Mouse (Mus musculus): ENCODE results near the gene Arhgef25.

Arhgef25 gene

DNA sequence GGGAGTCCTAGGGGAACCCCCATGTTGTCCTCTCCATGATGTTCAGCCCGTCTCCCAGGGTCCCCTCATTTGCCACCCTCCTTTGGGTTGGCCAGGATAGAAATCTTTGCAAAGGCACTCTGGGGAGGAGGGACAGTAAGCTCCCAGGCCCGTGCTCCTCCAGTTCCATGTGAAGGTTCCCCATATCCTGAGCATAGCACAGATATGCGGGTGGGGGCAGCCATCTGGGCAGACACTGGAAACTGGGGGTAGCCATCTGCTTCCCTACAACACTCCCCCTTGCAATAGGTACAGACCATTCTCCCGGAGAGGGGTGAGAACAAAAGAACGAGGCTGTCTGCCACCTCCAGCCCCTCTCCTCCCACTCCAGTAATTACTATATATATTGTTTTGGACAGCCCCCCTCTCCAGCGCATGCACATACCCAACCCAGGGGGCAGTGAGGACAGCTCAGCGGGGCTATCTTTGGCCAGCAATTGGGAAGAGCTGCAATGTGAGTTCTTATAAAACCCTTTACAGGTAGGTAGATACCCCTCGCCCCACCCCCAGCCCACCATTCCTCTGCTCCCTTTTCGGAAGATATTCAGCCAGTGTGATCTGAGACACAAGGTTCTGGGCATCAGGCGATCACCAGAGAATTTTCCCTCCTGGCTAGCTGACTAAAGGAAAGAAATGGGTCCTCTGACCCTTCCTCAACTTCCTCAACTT lies 2.4 kb downstream of the Arhgef25 start:
- CTCF ChIA-PET: interaction anchor here (0.5 to 0.7 kb wide), 2 partner anchors 19 to 37 kb away, joined by 3 to 4 read pairs; no protein-coding TSS in a partner anchor

DNA sequence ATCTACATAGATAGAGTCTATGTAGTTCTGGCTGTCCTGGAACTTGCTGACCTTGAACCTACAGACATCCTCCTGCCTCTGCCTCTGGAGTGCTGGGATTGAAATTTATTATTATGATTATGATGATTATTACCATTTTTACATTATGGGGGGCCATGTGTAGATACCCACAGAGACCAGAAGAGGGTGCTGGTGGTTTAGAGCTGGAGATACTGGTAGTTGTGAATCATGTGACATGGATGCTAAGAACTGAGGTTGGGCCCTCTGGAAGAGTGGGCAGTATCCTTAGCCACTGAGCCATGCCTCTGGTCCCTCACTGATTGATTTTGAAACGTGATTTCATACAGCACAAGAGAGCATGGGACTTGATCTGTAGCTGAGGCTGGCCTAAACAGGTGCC lies 3.4 kb downstream of the Arhgef25 start:
- CTCF ChIA-PET: no interaction called here

DNA sequence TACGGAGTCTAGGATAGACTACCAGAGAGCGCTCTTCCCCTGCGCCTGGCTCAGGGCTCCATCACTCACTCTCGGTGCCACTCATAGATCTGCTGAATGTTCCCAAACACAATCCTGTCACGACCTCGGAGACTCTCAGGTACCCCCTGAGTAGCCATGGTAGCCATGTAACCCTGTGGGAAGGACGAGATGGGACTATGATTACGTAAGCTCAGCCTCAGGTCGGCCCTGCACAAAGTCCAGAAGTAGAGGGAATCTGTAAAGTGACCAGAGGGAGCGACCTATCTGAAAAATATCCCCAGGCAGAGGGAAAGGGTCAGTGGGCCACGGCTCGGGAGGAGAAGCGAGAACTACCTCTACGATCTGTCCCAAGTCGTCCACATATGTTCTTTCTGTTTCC lies 4.4 kb downstream of the Arhgef25 start:
- CTCF ChIA-PET: interaction anchor here (0.5 kb wide), 1 partner anchor 15 kb away, joined by 3 read pairs; no protein-coding TSS in a partner anchor

DNA sequence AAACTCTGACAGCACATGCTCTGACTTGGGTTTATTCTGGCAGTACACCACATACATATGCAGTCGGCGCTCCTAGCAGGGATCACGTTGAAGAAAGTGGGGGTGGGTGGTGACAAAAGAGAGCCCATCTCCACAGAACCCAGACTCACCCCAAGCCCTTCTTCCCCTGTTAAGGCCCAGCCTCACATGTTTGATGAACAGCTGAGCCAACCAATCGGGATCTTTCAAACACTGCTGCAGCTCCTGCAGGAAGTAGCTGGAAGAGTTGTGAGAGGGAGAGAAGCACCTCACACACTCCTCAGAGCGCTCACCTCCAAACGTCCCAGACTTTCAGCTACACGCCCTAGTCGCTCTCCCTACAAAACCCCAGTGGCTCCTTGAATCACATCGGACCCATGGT lies 4.8 kb downstream of the Arhgef25 start:
- CTCF ChIA-PET: interaction anchor here (0.5 kb wide), 1 partner anchor 15 kb away, joined by 3 read pairs; no protein-coding TSS in a partner anchor

DNA sequence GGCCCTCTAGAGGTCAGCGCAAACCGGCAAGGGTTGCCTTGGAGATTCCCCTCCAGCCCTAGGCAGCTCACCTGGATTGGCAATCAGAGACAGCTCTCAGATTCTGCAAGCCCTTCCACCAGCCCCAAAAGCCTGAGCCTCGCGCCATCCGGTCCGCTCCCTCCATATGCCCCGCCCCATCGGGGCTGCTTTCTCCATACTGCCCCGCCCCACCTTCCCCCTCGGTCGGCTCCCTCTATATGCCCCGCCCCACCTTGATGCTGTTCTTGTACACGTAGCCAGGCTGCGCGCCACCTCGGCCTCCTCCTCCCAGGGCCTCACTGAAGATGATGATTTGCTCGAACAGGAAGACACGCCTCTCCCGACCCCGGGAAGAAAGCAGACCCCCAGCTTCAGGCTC lies 6.1 kb downstream of the Arhgef25 start:
- CTCF ChIA-PET: interaction anchor here (0.7 kb wide), 1 partner anchor 1228 kb away, joined by 3 read pairs; the partner anchor contains the start of genes Nabp2 and Rnf41

DNA sequence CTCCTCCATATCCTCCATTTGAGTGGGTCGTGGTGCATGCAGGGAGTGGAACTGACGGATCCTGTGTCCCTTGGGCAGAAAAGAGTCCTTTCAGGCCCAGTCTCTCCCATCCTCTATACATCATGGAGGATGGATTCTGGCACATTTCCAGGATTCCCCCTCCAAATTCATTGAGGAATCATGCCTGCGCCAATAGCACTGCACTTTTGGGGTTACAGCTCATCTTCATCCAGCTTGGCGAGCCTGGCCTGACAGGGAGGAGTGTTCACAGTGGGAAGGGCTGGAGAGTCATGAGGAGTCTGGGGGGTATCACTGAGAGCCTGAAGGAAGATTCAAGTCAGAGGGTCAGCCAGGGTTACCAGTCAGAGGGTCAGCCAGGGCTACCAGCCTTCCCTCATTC lies 7.3 kb downstream of the Arhgef25 start:
- CTCF ChIA-PET: no interaction called here

DNA sequence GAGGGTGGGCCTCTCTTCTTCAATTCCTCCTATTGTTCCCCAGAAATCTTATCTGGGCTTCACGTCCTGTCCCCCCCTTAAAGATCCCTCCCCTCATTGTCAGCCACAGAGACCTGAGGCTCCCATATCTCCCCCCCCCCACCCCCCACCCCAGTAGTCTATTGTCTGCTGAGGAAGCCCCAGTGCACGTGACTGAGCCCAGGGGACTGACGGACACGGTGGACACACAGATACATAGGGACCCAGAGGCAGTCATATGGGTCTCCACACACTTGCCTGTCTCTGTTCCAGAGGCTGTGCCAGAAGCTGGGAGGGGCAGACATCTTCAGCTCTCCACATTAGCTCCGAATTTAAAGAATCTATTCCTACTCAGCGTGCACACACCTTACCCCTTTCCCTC lies 8.3 kb downstream of the Arhgef25 start:
- CTCF ChIA-PET: no interaction called here

DNA sequence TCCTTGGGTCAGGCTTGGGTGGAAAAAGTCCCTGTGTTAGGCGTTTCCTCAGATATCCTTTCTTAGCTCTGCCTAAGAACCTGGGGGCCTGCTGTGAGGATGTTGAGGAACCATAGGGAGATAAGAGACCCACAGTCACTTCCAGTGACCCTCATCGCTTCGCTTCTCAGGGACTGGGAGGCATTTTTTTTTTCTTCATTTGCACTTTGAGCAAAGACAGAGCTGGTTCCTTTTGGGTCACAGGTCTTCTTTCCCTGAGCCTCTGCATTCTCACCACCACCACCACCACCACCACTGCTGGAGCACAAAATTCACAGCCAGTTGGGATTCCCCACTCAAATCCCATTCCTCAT lies 9.2 kb downstream of the Arhgef25 start:
- CTCF ChIA-PET: interaction anchor here (0.7 to 0.9 kb wide), 2 partner anchors 13 to 44 kb away, joined by 3 to 4 read pairs; no protein-coding TSS in a partner anchor

DNA sequence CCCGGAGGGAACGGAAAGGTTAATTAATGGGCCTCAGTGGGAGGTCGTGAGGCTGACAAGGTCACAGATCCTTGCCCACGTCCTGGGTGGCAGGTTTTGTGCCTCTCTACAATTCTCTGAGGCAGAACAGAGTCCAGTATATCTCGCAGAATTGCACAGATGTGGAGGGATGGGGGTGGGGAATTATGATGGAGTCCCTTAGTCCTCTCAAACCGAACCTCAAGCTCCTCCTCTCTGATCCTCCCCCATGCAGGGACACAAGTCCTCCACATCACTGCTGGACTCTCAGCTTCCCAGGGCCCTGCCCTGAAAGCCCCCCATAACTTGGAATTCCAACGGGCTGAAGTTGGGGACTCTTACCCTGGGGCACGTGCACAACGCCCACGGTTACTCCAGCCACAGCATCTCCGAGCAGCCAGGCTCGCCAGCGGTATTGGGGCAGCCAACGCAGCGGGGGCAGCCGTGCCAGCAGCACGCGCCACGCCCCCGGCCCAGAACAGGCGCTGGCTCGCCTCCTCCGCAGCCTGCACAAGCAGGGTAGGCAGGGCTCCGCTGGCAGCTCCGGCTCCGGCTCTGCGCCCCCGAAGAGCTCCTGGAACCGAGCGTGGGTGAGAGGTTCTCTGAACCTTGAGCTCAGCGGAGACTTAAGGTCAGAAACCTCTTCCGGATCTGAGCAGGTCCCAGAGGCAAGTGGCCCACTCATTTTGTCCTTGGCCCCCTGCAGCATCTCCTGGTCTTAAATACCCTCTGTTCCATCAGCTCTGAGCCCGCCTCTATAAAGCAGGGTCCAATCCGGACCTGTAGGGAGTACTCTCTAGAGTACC lies 9.8 kb downstream of the Arhgef25 start, which contains the start of gene Slc26a10:
Slc26a10 (minus strand) TSS at position 775 of the 824 bp plus-strand sequence.
- CTCF ChIA-PET: interaction anchor here (0.6 to 0.9 kb wide), 4 partner anchors 14 to 65 kb away, joined by 3 to 4 read pairs (median 4); no protein-coding TSS in a partner anchor

DNA sequence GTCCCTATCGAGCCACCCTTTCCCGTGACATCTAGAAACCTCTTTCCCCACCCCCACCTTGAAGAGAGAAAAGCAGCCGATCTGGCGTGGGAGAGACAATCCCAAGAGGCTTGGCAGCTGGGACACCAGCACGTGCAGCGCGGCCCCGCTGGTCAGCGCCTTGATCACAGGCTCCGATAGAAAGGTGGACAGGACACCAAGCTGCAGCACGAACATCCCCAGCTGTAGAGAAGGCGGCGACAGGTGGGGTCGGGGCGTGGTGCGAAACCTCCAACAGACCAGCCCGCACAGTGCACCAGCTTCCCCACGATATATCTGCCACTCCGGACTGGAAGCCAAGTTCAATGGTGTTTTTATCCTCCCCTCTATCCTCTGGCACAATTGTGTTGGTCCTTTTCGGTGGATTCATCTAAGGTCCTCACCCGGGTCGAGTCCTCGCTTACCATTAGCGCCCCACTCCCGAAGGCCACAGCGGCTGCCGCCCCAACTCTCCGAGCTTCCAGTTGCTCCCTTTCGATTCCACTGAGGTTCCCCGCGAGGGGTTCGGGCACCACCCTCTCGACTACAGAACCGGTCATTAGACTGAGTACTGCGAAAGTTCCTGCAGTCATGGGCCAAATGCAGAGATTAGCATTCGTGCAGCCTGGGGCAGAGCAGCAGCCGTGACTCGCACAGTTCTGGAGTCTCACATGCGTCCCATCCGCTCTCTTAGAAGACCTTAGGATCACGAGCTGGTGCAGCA lies 11.4 kb downstream of the Arhgef25 start:
- CTCF ChIA-PET: interaction anchor here (0.7 to 1.4 kb wide), 2 partner anchors 10 to 147 kb away, joined by 3 read pairs; no protein-coding TSS in a partner anchor

DNA sequence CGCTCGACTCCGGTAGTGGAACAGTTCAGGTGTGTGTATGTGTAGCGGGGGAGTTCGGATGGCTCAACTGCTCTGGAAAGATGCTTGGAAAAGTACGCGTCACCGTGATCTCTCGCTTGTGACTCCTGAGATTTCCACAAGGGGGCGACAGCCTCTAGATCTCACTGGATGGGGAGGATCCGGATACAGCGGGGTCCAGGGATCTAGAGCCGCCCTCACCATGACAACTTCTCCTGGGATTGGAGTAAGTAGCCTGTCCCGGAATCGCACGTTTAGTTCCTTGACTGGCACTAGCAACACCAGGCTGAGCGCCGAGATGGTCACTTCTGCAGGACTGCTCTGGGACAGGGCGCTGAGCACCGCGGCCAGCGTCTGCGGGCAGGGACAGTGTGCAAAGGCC lies 12.2 kb downstream of the Arhgef25 start:
- CTCF ChIA-PET: no interaction called here

DNA sequence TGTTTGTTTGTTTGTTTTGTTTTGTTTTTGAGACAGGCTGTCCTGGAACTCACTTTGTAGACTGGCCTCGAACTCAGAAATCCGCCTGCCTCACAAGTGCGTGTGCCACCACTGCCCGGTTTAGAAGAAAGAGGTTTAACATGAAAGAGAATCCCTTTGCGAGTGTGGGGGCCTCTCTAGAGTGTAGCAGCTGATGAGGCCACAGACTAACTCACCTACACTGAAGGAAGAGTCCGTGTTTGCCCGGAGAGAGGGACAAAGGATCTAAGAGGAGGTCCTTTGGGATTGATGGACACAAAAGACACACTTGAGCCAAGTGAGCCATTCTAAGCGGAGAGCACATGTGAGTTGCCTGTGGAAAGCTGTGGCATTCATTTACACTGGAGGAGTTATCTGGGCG lies 12.6 kb downstream of the Arhgef25 start:
- CTCF ChIA-PET: no interaction called here

DNA sequence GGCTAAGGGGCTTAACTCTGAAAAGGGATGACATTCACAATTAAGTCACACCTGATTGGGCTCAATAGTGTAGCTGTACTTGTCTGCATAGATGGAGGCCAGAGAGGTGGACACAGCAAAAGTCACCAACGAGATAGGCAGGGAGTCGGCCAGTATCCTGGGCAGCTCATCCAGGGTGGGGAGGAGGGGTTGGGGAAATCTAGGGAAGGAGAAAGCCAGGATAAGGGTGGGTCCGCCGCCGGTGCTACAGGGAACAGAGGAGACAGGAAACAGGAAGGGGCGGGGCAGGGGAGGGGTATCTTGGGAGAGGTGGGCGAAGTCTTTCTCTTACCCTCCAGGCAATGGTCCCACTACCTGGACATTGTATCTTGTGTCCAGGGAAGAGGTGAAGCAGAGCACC lies 13.1 kb downstream of the Arhgef25 start:
- CTCF ChIA-PET: no interaction called here

DNA sequence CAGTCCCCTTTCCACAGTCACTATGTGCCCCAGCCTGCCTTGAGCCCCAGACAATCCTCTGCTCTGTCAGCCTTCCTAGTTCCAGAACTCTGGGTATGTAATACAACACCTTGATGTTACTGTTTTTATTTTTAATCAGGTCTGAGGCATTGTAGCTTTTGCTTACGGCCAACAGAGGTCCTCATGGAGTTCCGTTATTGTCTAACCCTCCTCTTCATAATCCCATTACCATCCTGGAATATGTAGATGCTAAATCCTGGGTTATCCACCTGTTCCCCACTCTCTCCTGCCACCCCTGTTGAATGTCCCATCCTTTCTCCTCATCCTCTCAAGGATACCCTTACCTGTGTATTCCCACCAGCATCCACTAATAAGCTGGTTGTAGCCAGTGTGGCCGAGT lies 13.7 kb downstream of the Arhgef25 start:
- CTCF ChIA-PET: no interaction called here

DNA sequence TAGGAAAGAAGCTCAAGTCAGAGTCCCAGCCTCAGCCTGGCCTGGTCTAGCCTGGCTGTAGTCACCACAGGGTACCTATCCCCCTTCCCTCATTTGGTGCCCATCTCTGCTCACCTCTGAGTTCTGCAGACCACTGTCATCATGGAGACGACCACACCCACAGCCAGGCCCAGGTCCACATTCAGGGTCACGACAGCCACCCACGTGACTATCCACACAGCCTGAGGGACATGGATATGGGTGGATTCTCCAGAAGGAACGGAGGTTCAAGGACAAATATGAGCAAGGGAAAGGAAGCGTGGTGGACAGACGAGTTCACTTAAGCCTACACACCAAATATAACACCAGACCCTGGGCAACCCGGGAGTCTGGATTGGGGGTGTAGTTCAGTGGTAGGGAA lies 15.7 kb downstream of the Arhgef25 start:
- CTCF ChIA-PET: interaction anchor here (1.7 kb wide), 1 partner anchor 50 kb away, joined by 6 read pairs; no protein-coding TSS in a partner anchor

DNA sequence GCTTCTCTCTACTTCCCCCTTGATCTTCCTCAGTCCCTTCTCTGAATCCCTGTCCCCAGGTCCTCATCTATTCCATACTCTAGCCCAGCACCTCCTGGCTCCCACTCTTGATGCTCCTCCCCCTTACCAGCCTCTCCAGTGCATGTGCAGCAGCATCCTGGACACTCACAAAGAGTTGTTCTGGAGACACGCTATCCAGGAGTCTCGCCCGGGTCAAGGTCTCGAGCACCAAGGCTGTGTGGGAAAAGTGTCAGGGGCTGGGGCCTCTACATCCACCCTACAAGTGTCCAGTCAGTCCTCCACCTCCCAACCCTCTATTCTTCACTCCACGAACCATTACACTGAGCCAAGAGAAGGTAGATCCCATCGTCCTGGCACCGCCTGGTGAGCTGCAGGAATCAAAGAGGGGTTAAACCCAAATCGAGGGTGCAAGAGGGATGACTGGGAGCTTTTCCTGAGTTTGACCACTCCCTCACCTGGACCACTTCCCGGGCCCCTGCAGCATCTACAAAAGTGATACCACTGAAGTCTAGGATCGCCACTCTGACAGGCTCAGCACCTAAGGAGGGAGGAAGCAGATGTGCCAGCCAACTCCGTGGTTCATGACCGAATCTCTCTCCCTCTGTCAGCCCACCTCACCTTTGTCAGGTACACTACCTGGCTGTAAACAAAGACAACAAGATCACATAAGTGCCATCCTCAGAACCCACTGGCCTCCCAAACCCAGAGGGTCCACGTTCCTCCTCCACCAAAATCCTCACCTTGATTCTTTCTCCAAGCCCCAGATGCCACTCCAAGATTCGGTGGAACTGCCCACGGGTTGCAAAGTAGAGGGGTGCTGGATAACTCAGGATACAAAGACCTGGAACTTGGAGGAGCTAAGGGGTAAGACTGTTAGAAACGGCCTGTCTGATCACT lies 16.5 kb downstream of the Arhgef25 start:
- CTCF ChIA-PET: interaction anchor here (0.6 to 1.7 kb wide), 2 partner anchors 46 to 49 kb away, joined by 4 to 6 read pairs; no protein-coding TSS in a partner anchor

DNA sequence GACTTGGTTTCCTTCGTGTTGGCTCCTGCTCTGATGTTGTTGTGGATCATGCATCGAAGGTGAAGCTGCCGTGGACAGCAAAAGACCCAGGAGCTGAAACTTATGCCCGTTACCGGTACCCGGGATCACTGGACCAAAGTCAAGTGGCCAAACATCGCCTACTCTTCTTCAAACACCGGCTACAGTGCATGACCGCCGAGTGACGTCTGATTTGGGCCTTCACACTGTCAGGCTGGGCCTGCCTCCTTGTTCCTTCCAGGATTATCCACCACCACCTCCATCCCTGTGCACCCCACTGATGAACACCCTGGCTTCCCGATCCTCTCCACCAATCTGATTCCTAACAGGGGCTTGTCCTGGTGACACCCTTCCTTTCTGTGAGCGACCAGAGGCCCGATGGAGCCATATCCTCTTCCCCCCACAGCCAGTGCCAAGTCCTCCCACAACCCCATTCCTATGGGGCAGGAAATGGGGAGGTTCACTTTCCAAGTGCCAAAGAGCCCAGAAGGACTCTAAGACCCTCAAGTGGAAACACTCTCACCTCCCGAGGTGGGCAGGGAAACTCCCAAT lies 18.2 kb downstream of the Arhgef25 start:
- CTCF ChIA-PET: interaction anchor here (1.7 to 1.8 kb wide), 2 partner anchors 46 to 48 kb away, joined by 7 to 11 read pairs; no protein-coding TSS in a partner anchor

DNA sequence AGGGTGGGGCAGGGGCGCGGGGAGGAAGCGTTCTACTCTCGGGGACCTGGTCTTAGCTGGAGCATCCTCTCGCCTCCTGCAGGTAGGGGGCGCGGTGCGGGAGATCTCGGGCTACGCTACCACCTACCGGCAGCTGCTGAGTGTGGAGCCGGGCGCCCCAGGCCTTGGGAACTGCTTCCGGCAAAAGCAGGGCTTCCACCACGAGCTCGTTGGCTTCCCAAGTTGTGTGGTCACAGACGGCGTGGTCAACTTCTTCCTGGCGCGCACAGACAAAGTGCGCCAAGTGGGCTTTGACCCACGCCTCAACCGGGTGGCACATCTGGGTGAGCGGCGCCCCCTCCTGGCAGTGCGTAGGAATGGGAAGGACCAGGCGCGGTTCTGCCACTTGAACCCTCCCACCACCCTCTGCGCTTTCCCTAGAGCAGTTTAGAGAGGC lies 19.0 kb downstream of the Arhgef25 start:
- CTCF ChIA-PET: interaction anchor here (0.6 to 1.8 kb wide), 4 partner anchors 14 to 1227 kb away, joined by 3 to 11 read pairs (median 5); no protein-coding TSS in a partner anchor

DNA sequence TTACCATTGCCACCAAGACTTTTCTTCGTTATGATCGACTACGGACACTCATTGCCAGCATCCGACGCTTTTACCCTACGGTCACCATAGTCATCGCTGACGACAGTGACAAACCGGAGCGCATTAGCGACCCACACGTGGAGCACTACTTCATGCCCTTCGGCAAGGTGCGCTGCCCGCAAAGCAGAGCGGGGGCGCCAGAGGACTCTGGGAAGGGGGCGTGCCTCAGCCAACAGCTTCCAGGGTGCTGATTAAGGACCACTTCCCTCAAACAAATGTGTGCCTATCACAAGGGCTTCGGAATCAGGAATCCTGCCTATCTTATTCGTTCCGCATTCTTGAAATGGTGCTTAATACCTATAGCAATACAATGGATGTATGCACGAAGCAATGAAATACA lies 19.9 kb downstream of the Arhgef25 start:
- CTCF ChIA-PET: interaction anchor here (0.6 to 1.8 kb wide), 4 partner anchors 15 to 1227 kb away, joined by 3 to 11 read pairs (median 5); no protein-coding TSS in a partner anchor

Measured in spleen, embryonic (tissue).